Mouse (Mus musculus) erythroid progenitor cell, adult 5-6 weeks (primary cell): ENCODE results near the gene Dapp1. TPM values are rescaled to one million over a fixed set of nuclear protein-coding genes. Genes with fewer than 3 reads are reported as not detected.

Experiments
- total RNA-seq, 2 experiments: library from RNA; stranded (forward) in 1 of 2; stranded (reverse) in 1 of 2; fragments of 150-400 nt in 1 of 2; fragments of 186-747, 209-891 nt in 1 of 2; gene quantifications; 2 replicates each; pipeline versions ENCODE4 v1.2.3 to v1.2.4; 2015 to 2017; ENCODE audit warnings: low replicate concordance in 2 of 2

The Dapp1 gene
- total RNA-seq, 2 experiments from 2014 or later, result 26.3 to 27.7 TPM

Other genes with a start within 250 kb of the Dapp1 start
- gene H2afz, start 117.1 kb downstream of the Dapp1 start, total RNA-seq (2015; ENCODE audit: low replicate concordance), result 951 and 1,242 TPM in 2 replicates
- gene H2afz, start 117.1 kb downstream of the Dapp1 start, total RNA-seq (2017; ENCODE audit: low replicate concordance), result 578 and 824 TPM in 2 replicates
- gene Dnajb14, start 113.9 kb downstream of the Dapp1 start, total RNA-seq (2015; ENCODE audit: low replicate concordance), result 5.0 and 7.6 TPM in 2 replicates
- gene Dnajb14, start 113.9 kb downstream of the Dapp1 start, total RNA-seq (2017; ENCODE audit: low replicate concordance), result 4.1 and 6.0 TPM in 2 replicates
- 75.0 and 88.0 TPM in 2 replicates for gene Lamtor3, start 63.0 kb downstream of the Dapp1 start, total RNA-seq (2015; ENCODE audit: low replicate concordance)
- 58.6 and 69.3 TPM in 2 replicates for gene Lamtor3, start 63.0 kb downstream of the Dapp1 start, total RNA-seq (2017; ENCODE audit: low replicate concordance)
- not detected in 2 replicates for gene 1110002E22Rik, start 83.5 kb upstream of the Dapp1 start, total RNA-seq (2015; ENCODE audit: low replicate concordance)
- gene 1110002E22Rik, start 83.5 kb upstream of the Dapp1 start, total RNA-seq (2017; ENCODE audit: low replicate concordance), result not detected in 2 replicates
- not detected in 2 replicates for gene Gm5105, start 85.8 kb upstream of the Dapp1 start, total RNA-seq (2015; ENCODE audit: low replicate concordance)
- not detected in 2 replicates for gene Gm5105, start 85.8 kb upstream of the Dapp1 start, total RNA-seq (2017; ENCODE audit: low replicate concordance)
- gene Trmt10a, start 161.9 kb upstream of the Dapp1 start, total RNA-seq (2015; ENCODE audit: low replicate concordance), result 8.0 and 8.3 TPM in 2 replicates
- gene Trmt10a, start 161.9 kb upstream of the Dapp1 start, total RNA-seq (2017; ENCODE audit: low replicate concordance), result 10.7 and 30.7 TPM in 2 replicates
- gene Mttp, start 163.4 kb upstream of the Dapp1 start, total RNA-seq (2015; ENCODE audit: low replicate concordance), result 0.72 TPM in 1 of 2 replicates, not detected in the other
- 0.26 and 0.91 TPM in 2 replicates for gene Mttp, start 163.4 kb upstream of the Dapp1 start, total RNA-seq (2017; ENCODE audit: low replicate concordance)
- not detected in 2 replicates for gene 4930579F01Rik, start 212.3 kb upstream of the Dapp1 start, total RNA-seq (2015; ENCODE audit: low replicate concordance)
- gene 4930579F01Rik, start 212.3 kb upstream of the Dapp1 start, total RNA-seq (2017; ENCODE audit: low replicate concordance), result not detected in 2 replicates
- gene Adh7, start 236.2 kb upstream of the Dapp1 start, total RNA-seq (2015; ENCODE audit: low replicate concordance), result not detected in 2 replicates
- gene Adh7, start 236.2 kb upstream of the Dapp1 start, total RNA-seq (2017; ENCODE audit: low replicate concordance), result not detected in 2 replicates